Mouse (Mus musculus) spleen, adult 2 months (tissue): ENCODE measurements around the gene Nbeal1. TPM values are rescaled to one million over a fixed set of nuclear protein-coding genes. Genes with fewer than 3 reads are reported as not detected.

Experiments used
- DNase-seq, 2 experiments: peaks; one replicate each; pipeline versions ENCODE4 v3.0.0 to v3.0.0-alpha.2; 2012 to 2021; ENCODE audit warnings: low spot score in 2 of 2, low read depth in 1 of 2
- H3K27ac ChIP-seq: fragments of 200-500 bp; 2 replicates; pipeline ENCODE4 v1.5.1; 2012; ENCODE audit warnings: low read length, inconsistent platforms; ENCODE audit not compliant: insufficient read depth
- H3K27me3 ChIP-seq: fragments of 200-500 bp; 2 replicates; pipeline ENCODE4 v1.6.1; 2012; ENCODE audit warnings: mild to moderate bottlenecking, moderate library complexity, low read length, inconsistent platforms; ENCODE audit not compliant: control insufficient read depth, insufficient read depth
- H3K36me3 ChIP-seq: fragments of 200-500 bp; 2 replicates; pipeline ENCODE4 v1.6.1; 2012; ENCODE audit warnings: mild to moderate bottlenecking, low read length, inconsistent platforms; ENCODE audit not compliant: control insufficient read depth, insufficient read depth
- H3K4me1 ChIP-seq: fragments of 200-500 bp; 2 replicates; pipeline ENCODE4 v1.6.1; 2011; ENCODE audit warnings: inconsistent platforms; ENCODE audit not compliant: control insufficient read depth, insufficient read depth, insufficient read length
- H3K4me3 ChIP-seq: fragments of 200-500 bp; 2 replicates; pipeline ENCODE4 v1.5.1; 2011; ENCODE audit warnings: mild to moderate bottlenecking, inconsistent platforms; ENCODE audit not compliant: insufficient read depth, insufficient read length; ENCODE audit errors: extremely low read depth
- CTCF ChIP-seq: fragments of 200-500 bp; IDR thresholded peaks from 2 replicates; pipeline ENCODE4 v1.5.1; 2011; ENCODE audit warnings: mild to moderate bottlenecking, inconsistent platforms; ENCODE audit not compliant: insufficient read depth, insufficient read length, insufficient replicate concordance; ENCODE audit errors: extremely low read depth
- POLR2A ChIP-seq: fragments of 200-500 bp; IDR thresholded peaks from 2 replicates; pipeline ENCODE4 v1.6.1; 2011; ENCODE audit warnings: low read depth, low read length, inconsistent platforms
- WGBS: fragments of 180-500 bp; shearing (Covaris S2); methylation state at CpG from one replicate; pipeline ENCODE4 v1.1.7; 2018; 5-methylcytosine and 5-hydroxymethylcytosine counted together
- polyA plus RNA-seq: library from polyadenylated mRNA; depleted of rRNA; stranded (reverse); fragments of >200 nt; gene quantifications from 2 replicates; pipeline ENCODE4 v1.2.3, GENCODE M21; 2012; rRNA removed

Nbeal1 gene
- polyA plus RNA-seq, 1 experiment: 0.79 TPM

GRCm38 (mm10) chr1:60343630-60344455 is 163.4 kb downstream of the Nbeal1 start:
- TF ChIP-seq POLR2A (no peak), CTCF (no peak)
- no peaks in the 10 kb centered on the region for H3K4me1 ChIP-seq
- DNase-seq: no peak
- H3K27me3 ChIP-seq: no peaks in the 10 kb centered on the region
- peaks cover 4% of the 10 kb centered on the region; the same call in 1 of the 2 replicates for H3K36me3 ChIP-seq
- WGBS: 17% methylated on average over 14 of the region's 14 CpGs
- H3K4me3 ChIP-seq: peak overlapping the region; percentile 77
- H3K27ac ChIP-seq: peak overlapping the region; percentile 82

DNA sequence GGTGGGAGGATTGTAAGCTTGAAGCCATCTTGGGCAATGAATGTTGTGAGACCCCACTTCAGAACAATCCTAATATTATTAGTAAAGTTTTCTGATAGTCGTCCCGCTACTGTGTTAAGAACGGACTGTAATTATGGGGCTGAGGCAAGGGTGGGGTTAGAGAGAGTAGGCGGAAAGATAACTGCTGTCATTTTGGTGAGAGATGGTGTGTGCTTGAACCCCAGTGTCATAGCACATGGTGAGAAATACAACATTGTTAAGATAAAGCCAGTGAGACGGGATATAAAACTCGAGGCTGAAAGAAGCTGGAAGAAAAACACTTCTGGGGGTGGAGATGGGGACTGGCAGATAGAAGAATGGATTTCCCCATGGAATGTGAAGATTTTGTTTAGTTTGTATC is 164.3 kb downstream of the Nbeal1 start:
- TF ChIP-seq CTCF: no peak
- H3K36me3 ChIP-seq: no peaks in the 10 kb centered on the region
- 82% methylated on average over 6 of the region's 6 CpGs for WGBS

GRCm38 (mm10) chr1:60345712-60346111 is 165.3 kb downstream of the Nbeal1 start:
- Histone ChIP-seq H3K4me1 (no peaks in the 10 kb centered on the region), H3K36me3 (no peaks in the 10 kb centered on the region), H3K27me3 (no peaks in the 10 kb centered on the region), H3K4me3 (no peak overlapping the region), H3K27ac (no peak overlapping the region)
- TF ChIP-seq CTCF (no peak), POLR2A (no peak)
- no peak for DNase-seq
- WGBS: 54% methylated on average over 2 of the region's 2 CpGs

More for the DNA sequence above, 164.3 kb downstream of the Nbeal1 start:
- Histone ChIP-seq H3K27me3 (no peaks in the 10 kb centered on the region), H3K4me3 (no peak overlapping the region), H3K27ac (no peak overlapping the region), H3K4me1 (no peaks in the 10 kb centered on the region)
- no peak for DNase-seq

DNA sequence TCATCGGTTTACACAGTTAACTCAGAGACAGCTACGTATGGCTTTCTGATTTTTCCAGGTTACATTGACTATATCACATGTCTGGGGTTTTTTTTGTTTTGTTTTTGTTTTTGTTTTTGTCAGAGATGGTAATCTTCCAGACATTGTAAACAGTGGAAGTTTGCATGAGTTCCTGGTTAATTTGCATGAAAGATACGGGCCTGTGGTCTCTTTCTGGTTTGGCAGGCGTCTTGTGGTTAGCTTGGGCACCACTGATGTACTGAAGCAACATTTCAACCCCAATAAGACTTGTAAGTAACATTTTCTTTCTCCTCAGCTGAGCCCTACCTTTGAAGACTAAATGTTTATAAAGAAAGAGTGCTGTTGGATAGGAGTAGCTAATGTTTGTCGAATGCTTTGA is 172.4 kb downstream of the Nbeal1 start:
- H3K27me3 ChIP-seq: no peaks in the 10 kb centered on the region
- WGBS: 61% methylated on average over 5 of the region's 5 CpGs
- no peak overlapping the region for H3K4me3 ChIP-seq
- no peaks in the 10 kb centered on the region; the same call in 1 of the 2 replicates for H3K4me1 ChIP-seq
- H3K27ac ChIP-seq: no peak overlapping the region
- no peak for TF ChIP-seq CTCF
- no peak for TF ChIP-seq POLR2A
- no peak for DNase-seq
- H3K36me3 ChIP-seq: no peaks in the 10 kb centered on the region

DNA sequence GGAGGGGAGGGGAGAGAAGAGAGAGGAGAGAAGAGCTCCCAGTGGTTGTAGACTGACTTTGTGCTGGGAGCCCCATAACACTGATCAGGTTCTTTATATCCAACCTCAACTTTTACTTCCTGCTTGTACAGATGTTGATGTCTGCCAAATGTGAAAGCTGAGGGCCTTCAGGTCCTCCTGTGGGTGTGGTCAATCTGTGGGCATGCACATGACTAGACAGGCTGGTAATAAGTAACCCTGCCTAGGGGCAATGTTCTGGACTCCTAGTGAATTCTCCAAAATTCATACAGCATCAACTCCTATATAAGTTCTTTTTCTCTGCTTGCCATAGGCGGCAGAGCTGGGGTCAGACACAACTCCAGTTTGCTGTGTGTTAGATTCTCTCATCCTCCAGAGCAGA is 181.2 kb downstream of the Nbeal1 start:
- no peak for DNase-seq
- 97% methylated on average over 1 of the region's 1 CpGs for WGBS

GRCm38 (mm10) chr1:60376556-60376955 is 196.2 kb downstream of the Nbeal1 start:
- TF ChIP-seq CTCF: no peak
- TF ChIP-seq POLR2A: no peak
- H3K27me3 ChIP-seq: no peaks in the 10 kb centered on the region
- WGBS: 86% methylated on average over 1 of the region's 1 CpGs
- no peaks in the 10 kb centered on the region for H3K4me1 ChIP-seq
- H3K4me3 ChIP-seq: no peak overlapping the region
- no peak for DNase-seq
- H3K27ac ChIP-seq: no peak overlapping the region
- peaks cover 5% of the 10 kb centered on the region for H3K36me3 ChIP-seq

More for the DNA sequence above, 181.2 kb downstream of the Nbeal1 start:
- H3K36me3 ChIP-seq: peaks cover 3% of the 10 kb centered on the region; the same call in 1 of the 2 replicates
- TF ChIP-seq POLR2A (no peak), CTCF (no peak)
- H3K27ac ChIP-seq: no peak overlapping the region
- no peaks in the 10 kb centered on the region for H3K27me3 ChIP-seq
- no peak overlapping the region for H3K4me3 ChIP-seq
- H3K4me1 ChIP-seq: peaks cover 3% of the 10 kb centered on the region; the same call in 1 of the 2 replicates

DNA sequence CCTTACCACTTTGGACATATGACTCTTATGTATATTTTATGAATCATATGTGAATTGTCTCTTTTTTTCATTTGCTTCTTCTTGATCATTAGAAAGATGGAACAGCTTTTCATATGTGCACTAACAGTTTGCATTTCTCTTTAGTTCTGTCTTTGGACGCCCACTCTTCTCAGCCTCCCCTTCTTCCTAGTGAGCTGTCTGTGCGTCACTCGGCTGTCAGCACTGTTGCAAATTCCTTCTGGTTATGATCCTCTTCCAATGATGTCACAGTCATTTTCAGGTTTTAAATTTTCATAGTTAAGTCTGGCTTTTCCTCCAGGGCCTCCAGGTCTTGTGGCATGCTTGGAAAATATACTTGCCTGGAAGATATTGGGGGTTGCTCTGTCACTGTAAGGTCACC is 201.5 kb downstream of the Nbeal1 start:
- DNase-seq: no peak
- H3K4me3 ChIP-seq: no peak overlapping the region
- TF ChIP-seq CTCF (no peak), POLR2A (no peak)
- no peak overlapping the region for H3K27ac ChIP-seq
- H3K27me3 ChIP-seq: no peaks in the 10 kb centered on the region
- H3K36me3 ChIP-seq: peaks cover 2% of the 10 kb centered on the region; the same call in 1 of the 2 replicates
- 97% methylated on average over 3 of the region's 3 CpGs for WGBS
- H3K4me1 ChIP-seq: no peaks in the 10 kb centered on the region

Other genes starting within 250 kb of the Nbeal1 start
- 0.04 TPM in 1 of 2 replicates, not detected in the other for gene Ica1l, start 137.4 kb upstream of the Nbeal1 start, polyA plus RNA-seq
- gene Carf, start 82.4 kb upstream of the Nbeal1 start, polyA plus RNA-seq: 1.2 and 1.3 TPM in 2 replicates
- gene Wdr12, start 82.0 kb upstream of the Nbeal1 start, polyA plus RNA-seq: 4.6 and 5.8 TPM in 2 replicates
- gene Cyp20a1, start 162.7 kb downstream of the Nbeal1 start, polyA plus RNA-seq: 1.9 and 2.5 TPM in 2 replicates
- gene Abi2, start 229.0 kb downstream of the Nbeal1 start, polyA plus RNA-seq: 2.1 and 2.2 TPM in 2 replicates